Mouse (Mus musculus): ENCODE results near the gene Birc7. TPM values are rescaled to one million over a fixed set of nuclear protein-coding genes. Genes with fewer than 3 reads are reported as not detected.
A peak's percentile ranks its signal among the peaks of the same experiment; 100 is the strongest.

Birc7 gene
- polyA plus RNA-seq, 1 experiment: not detected

DNA sequence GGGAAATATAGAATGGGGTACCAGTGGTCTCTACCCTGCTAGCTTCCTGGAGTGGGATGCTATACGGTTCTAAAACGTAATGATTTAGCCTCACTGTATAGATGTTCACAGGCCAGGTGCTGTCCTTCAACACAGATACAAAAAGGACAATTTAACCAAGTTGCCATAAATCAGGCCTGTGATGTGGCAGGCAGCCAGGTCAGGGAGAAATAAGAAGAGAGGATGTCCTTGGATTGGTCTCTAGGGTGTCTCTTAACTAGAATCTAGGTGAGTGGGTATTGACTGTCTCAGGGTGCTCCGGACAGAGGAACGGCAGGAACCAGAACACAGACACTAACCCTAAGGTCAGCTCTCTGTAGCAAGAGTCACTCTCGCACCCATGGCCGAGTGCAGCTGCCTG, 6.1 kb upstream of the Birc7 start:
- TF ChIP-seq CTCF (IDR thresholded peaks at IDR 0.05; ENCODE audit: extremely low read depth, insufficient read depth, insufficient read length, insufficient replicate concordance) (no peak), POLR2A (IDR thresholded peaks at IDR 0.05; ENCODE audit: low read depth, low read length) (no peak)
- Histone ChIP-seq H3K27ac (ENCODE audit: insufficient read depth, low read length) (no peak overlapping the region), H3K27me3 (ENCODE audit: control insufficient read depth, insufficient read depth, low read length) (no peaks in the 10 kb centered on the region), H3K4me3 (ENCODE audit: extremely low read depth, insufficient read depth, insufficient read length) (no peak overlapping the region), H3K4me1 (ENCODE audit: control insufficient read depth, insufficient read depth, insufficient read length) (peaks cover 2% of the 10 kb centered on the region; the same call in 1 of the 2 replicates), H3K36me3 (ENCODE audit: control insufficient read depth, insufficient read depth, low read length) (peaks cover 1% of the 10 kb centered on the region; the same call in 1 of the 2 replicates)
- 93% methylated on average over 6 of the region's 6 CpGs for WGBS
- DNase-seq (ENCODE audit: low read depth in 1 of 2, low spot score in 2 of 2): no peak

DNA sequence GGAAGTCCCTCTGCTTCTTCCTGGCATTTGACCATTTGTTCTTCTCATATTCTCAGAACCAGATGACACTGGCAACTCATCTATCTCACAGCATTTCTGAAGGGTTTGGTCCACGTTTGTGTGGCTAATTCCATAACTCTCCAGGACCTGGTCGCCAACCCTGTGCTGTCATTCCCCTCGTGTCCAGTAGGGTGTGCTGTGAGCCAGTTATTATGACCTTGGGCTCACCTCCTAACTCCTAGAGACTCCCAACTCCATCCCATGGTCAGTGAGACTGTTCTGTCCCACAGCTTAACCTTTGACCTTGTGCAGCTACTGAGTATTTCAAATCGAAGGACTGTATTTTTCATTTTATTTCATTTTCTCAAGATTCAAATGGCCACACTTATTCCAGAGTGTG, 3.6 kb upstream of the Birc7 start:
- no peaks in the 10 kb centered on the region for H3K27me3 ChIP-seq (ENCODE audit: control insufficient read depth, insufficient read depth, low read length)
- H3K27ac ChIP-seq (ENCODE audit: insufficient read depth, low read length): no peak overlapping the region
- TF ChIP-seq CTCF (IDR thresholded peaks at IDR 0.05; ENCODE audit: extremely low read depth, insufficient read depth, insufficient read length, insufficient replicate concordance): peak; percentile 88; the same call in 1 of the 2 replicates
- TF ChIP-seq POLR2A (IDR thresholded peaks at IDR 0.05; ENCODE audit: low read depth, low read length): no peak
- no peak overlapping the region for H3K4me3 ChIP-seq (ENCODE audit: extremely low read depth, insufficient read depth, insufficient read length)
- 5% methylated on average over 4 of the region's 4 CpGs for WGBS
- H3K36me3 ChIP-seq (ENCODE audit: control insufficient read depth, insufficient read depth, low read length): no peaks in the 10 kb centered on the region
- peak in 1 of 2 experiments; percentile 61 for DNase-seq (ENCODE audit: low read depth in 1 of 2, low spot score in 2 of 2)
- H3K4me1 ChIP-seq (ENCODE audit: control insufficient read depth, insufficient read depth, insufficient read length): no peaks in the 10 kb centered on the region

DNA sequence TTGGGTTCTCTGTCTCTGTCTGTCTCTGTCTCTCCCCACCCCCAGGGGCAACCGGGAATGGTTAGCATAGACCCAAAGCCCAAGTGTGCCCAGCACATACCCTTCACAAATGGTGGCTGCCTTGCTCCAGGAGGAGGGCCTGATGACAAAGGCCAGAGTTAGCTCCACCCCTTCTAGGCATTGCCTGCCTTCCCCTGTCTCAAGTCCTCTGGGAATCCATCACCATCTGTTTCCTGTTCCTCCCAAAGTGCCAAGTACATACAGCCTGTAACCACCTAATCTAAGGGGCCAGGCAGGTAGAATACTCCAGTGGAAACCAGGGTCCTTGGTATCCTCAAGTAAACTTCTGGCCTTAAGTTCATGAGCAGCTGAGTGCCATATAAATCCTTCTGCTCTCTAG, 3.6 kb downstream of the Birc7 start:
- Histone ChIP-seq H3K4me3 (ENCODE audit: extremely low read depth, insufficient read depth, insufficient read length) (no peak overlapping the region), H3K27ac (ENCODE audit: insufficient read depth, low read length) (no peak overlapping the region), H3K4me1 (ENCODE audit: control insufficient read depth, insufficient read depth, insufficient read length) (no peaks in the 10 kb centered on the region), H3K27me3 (ENCODE audit: control insufficient read depth, insufficient read depth, low read length) (no peaks in the 10 kb centered on the region), H3K36me3 (ENCODE audit: control insufficient read depth, insufficient read depth, low read length) (no peaks in the 10 kb centered on the region)
- no peak for TF ChIP-seq POLR2A (IDR thresholded peaks at IDR 0.05; ENCODE audit: low read depth, low read length)
- no peak for TF ChIP-seq CTCF (IDR thresholded peaks at IDR 0.05; ENCODE audit: extremely low read depth, insufficient read depth, insufficient read length, insufficient replicate concordance)
- DNase-seq (ENCODE audit: low read depth in 1 of 2, low spot score in 2 of 2): no peak
- WGBS: 78% methylated on average over 1 of the region's 1 CpGs

DNA sequence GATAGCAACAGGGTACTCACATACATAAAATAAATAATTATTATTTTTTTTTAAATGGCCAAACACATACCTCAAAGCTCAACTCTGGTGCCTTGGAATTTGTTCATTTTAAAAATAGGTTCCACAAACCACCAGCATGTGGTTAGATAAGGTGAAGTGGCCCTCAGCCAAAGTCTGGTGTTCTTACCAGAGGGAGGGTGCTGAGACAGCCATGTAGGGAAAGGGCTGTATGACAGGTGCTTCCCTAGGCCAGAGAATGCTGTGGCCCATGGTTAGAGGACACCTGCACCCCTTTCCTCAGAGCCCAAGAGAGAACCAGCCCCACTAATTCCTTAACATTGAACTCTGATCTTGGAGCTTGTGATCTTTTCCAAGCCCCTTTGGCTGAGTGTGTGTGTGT, 11.4 kb downstream of the Birc7 start:
- no peak for DNase-seq (ENCODE audit: low read depth in 1 of 2, low spot score in 2 of 2)
- Histone ChIP-seq H3K4me3 (ENCODE audit: extremely low read depth, insufficient read depth, insufficient read length) (no peak overlapping the region), H3K27ac (ENCODE audit: insufficient read depth, low read length) (no peak overlapping the region), H3K27me3 (ENCODE audit: control insufficient read depth, insufficient read depth, low read length) (no peaks in the 10 kb centered on the region), H3K36me3 (ENCODE audit: control insufficient read depth, insufficient read depth, low read length) (no peaks in the 10 kb centered on the region), H3K4me1 (ENCODE audit: control insufficient read depth, insufficient read depth, insufficient read length) (no peaks in the 10 kb centered on the region)
- TF ChIP-seq POLR2A (IDR thresholded peaks at IDR 0.05; ENCODE audit: low read depth, low read length) (no peak), CTCF (IDR thresholded peaks at IDR 0.05; ENCODE audit: extremely low read depth, insufficient read depth, insufficient read length, insufficient replicate concordance) (no peak)

DNA sequence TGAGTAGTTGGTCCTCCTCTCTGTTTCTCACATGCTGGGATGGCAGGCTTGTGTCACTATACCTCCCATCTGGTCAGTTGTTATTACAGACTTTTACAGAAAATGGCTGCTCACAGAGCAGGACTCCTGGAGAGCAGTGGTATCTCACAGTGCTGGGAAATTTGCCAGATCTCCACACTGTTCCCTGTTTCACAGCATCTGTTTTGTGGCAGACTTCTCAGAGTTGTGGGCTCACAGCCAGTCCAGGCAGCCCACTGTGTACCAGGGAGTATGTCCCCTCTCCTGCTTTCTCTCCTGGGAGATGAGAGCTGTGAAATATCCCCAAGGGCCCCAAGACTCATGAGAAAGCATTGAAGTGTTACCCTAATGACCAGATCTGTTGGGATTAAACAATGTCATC, 13.0 kb downstream of the Birc7 start:
- Histone ChIP-seq H3K27me3 (ENCODE audit: control insufficient read depth, insufficient read depth, low read length) (no peaks in the 10 kb centered on the region), H3K27ac (ENCODE audit: insufficient read depth, low read length) (no peak overlapping the region), H3K4me3 (ENCODE audit: extremely low read depth, insufficient read depth, insufficient read length) (no peak overlapping the region), H3K36me3 (ENCODE audit: control insufficient read depth, insufficient read depth, low read length) (no peaks in the 10 kb centered on the region), H3K4me1 (ENCODE audit: control insufficient read depth, insufficient read depth, insufficient read length) (no peaks in the 10 kb centered on the region)
- TF ChIP-seq CTCF (IDR thresholded peaks at IDR 0.05; ENCODE audit: extremely low read depth, insufficient read depth, insufficient read length, insufficient replicate concordance): no peak
- no peak for TF ChIP-seq POLR2A (IDR thresholded peaks at IDR 0.05; ENCODE audit: low read depth, low read length)
- DNase-seq (ENCODE audit: low read depth in 1 of 2, low spot score in 2 of 2): no peak

DNA sequence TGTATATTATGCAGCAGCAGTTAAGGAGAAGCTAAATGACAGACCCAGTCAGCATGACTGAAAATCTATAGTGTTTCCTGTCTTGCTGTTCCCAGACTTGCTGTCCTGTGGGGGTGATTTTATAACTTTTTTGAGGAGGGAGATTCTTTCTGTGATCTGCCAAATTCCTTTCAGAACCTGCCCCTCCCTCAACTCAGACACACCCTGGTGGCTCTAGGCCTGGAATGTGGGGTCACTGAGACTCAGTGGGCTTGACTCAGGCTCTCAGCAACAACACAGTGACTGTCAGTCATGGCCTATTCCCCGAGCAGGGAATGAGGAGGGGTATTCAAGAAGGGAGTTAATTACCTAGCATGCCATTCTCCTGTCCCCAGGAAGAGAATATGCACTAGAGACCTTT, 21.1 kb downstream of the Birc7 start:
- WGBS: 42% methylated on average over 1 of the region's 1 CpGs
- DNase-seq (ENCODE audit: low read depth in 1 of 2, low spot score in 2 of 2): no peak
- Histone ChIP-seq H3K27me3 (ENCODE audit: control insufficient read depth, insufficient read depth, low read length) (peaks cover 9% of the 10 kb centered on the region), H3K4me3 (ENCODE audit: extremely low read depth, insufficient read depth, insufficient read length) (no peak overlapping the region), H3K36me3 (ENCODE audit: control insufficient read depth, insufficient read depth, low read length) (no peaks in the 10 kb centered on the region), H3K4me1 (ENCODE audit: control insufficient read depth, insufficient read depth, insufficient read length) (peaks cover 2% of the 10 kb centered on the region; the same call in 1 of the 2 replicates), H3K27ac (ENCODE audit: insufficient read depth, low read length) (no peak overlapping the region)
- TF ChIP-seq POLR2A (IDR thresholded peaks at IDR 0.05; ENCODE audit: low read depth, low read length) (no peak), CTCF (IDR thresholded peaks at IDR 0.05; ENCODE audit: extremely low read depth, insufficient read depth, insufficient read length, insufficient replicate concordance) (no peak)

DNA sequence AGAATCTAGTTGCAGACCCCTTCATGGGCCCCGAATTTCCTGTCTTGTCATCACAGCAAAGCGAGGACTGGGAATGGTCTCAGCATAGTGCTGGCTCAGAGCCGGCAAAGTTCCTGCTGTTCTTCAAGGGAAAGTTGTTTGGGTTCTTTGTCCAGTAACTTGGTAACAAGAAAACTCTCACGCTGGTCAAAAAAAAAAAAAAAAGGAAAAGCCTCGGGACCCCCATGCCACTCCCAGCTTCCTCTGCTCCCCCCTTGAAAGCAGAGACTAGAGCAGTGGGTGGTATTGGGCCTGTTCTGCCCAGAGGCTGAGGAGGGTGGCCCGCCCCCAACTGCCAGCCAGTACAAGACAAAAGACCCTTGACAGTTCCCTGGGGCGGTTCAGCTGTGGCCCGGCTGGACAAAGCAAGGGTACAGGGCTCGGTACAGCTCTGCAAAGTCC, 23.9 kb downstream of the Birc7 start:
- H3K4me3 ChIP-seq (ENCODE audit: extremely low read depth, insufficient read depth, insufficient read length): no peak overlapping the region
- H3K4me1 ChIP-seq (ENCODE audit: control insufficient read depth, insufficient read depth, insufficient read length): peaks cover 2% of the 10 kb centered on the region; the same call in 1 of the 2 replicates
- 38% methylated on average over 9 of the region's 9 CpGs for WGBS
- no peak for TF ChIP-seq POLR2A (IDR thresholded peaks at IDR 0.05; ENCODE audit: low read depth, low read length)
- TF ChIP-seq CTCF (IDR thresholded peaks at IDR 0.05; ENCODE audit: extremely low read depth, insufficient read depth, insufficient read length, insufficient replicate concordance): no peak
- peaks cover 11% of the 10 kb centered on the region for H3K27me3 ChIP-seq (ENCODE audit: control insufficient read depth, insufficient read depth, low read length)
- no peak overlapping the region for H3K27ac ChIP-seq (ENCODE audit: insufficient read depth, low read length)
- DNase-seq (ENCODE audit: low read depth in 1 of 2, low spot score in 2 of 2): no peak
- no peaks in the 10 kb centered on the region for H3K36me3 ChIP-seq (ENCODE audit: control insufficient read depth, insufficient read depth, low read length)
